Mouse (Mus musculus) MN1 (cell line): ENCODE measurements around the gene Olfr1175-ps.

Experiments used
- DNase-seq: peaks from one replicate; pipeline ENCODE4 v3.0.0-alpha.2; 2016; ENCODE audit warnings: low spot score

Olfr1175-ps gene

DNA sequence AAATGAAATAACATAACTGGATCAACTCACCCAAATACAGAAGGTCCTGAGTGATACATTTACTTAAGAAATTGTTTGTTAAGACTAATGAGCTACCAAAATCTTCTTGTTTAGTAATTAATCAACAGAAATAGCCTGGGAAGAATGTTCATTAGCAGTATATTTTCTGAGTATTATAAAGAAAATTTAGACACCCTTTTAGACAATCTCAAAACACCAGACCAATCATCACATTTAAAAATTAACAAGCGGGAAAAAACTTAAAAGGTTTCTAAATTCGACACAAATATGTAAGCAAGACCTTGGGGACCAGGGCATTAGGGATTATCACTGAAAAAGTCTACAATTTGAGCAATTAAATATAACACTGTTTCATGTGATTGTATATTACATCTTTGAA is at the start of gene Olfr1175-ps:
Olfr1175-ps (minus strand) TSS at position 101 of the 400 bp plus-strand sequence.
- no peak for DNase-seq

DNA sequence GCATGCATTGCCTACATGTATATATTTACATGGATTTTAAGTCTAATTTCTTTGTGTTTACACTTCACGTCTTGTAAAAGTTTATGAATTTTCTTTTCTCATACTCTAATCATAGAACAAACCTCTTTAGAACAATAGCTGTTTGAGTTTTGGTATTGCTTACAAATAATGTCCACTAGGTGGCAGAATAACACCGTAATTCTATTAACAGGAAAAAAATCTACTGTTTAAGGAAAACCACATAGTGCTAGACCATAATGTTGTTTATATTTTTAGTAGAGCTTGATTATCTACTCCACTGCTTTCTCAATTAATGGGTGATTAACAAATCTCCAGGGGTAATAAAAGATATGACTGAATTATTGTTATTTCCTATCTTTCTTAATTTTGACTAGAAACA is 29.3 kb upstream of the Olfr1175-ps start:
- DNase-seq, result peak; percentile 19

DNA sequence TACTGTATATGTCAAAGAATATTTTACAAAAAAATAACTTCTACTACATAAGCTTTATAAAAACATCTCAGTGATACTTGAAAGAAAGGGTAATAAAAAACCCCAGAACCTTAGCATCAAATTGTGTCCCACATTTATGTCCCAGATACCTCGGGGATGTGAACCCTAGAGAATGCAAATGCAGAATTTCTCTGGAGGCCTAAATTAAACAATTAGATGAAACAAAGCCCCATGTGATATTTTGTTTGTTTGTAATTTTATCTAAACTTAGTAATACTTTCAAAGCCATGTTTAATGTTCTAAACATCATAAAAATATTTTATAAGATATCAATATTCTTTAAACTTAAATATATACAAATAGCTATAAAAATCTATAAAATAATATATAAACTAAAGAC is 19.4 kb upstream of the Olfr1175-ps start, which contains the start of gene Olfr1177-ps:
Olfr1177-ps (minus strand) TSS at position 101 of the 400 bp plus-strand sequence.
- no peak for DNase-seq

DNA sequence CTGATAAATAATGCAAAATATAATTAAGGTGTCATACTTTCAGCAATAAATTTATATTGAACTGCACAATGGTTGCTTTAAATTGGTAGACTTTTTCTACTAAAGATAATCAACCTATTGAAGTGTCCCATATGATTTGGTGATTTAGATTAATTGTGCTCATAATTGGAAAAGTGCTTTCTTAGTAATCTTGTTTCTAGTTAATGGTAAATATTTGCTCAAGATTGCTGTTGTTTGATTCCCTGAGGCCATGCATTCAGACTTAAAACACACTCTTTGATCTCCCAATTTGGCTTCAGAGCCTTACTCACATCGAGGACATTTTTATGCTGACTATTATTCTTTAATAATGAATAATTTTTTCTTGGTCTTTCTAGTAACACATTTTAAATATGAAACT is 9.4 kb upstream of the Olfr1175-ps start, which contains the start of gene Olfr1176:
Olfr1176 (plus strand) TSS at position 301 of the 400 bp plus-strand sequence.
- no peak for DNase-seq

DNA sequence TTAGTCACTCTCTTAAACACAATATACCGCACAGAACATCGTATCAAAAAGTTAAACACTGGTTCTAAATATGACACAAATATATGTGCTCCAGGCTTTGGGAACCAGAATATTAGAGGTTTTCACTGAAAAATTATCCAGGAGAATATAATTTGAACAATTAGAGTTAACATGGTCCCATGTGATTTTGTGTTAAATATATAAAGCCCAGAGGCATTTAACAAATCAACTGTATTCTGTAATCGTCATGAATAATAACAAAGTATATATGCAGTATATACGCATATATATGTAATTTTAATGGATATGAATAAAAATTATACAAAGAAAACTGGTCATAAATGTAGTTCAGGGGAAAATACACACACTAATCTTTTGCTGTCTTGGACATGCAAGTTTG is 12.0 kb downstream of the Olfr1175-ps start, which contains the start of gene Olfr1174-ps:
Olfr1174-ps (minus strand) TSS at position 101 of the 400 bp plus-strand sequence.
- no peak for DNase-seq

DNA sequence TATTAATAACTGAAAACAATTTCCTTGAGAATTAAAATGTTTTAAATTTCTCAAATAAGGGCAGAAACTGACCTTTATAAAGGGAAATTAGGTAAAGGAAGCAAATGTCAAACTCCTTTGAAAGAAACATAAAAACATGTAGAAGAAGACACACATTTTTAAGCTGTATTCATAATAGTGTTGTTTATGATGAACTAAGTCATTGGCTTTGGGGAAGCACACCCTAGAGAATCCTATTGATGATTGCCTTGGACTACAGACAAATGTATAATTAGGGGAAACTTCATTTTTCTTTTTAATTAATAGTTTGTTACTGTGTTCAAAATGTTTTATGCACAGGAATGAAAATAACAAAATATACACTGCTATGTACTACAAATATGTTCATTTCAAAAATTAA is 47.2 kb downstream of the Olfr1175-ps start, which contains the start of gene Olfr1173:
Olfr1173 (minus strand) TSS at position 101 of the 400 bp plus-strand sequence.
- DNase-seq, result no peak
